Mouse (Mus musculus) myocyte (in vitro differentiated cells): ENCODE data around the gene Prrc2b. TPM values are rescaled to one million over a fixed set of nuclear protein-coding genes. Genes with fewer than 3 reads are reported as not detected.

Experiments
- H3K27me3 ChIP-seq: one replicate; pipeline ENCODE4 v1.6.1; 2011; ENCODE audit not compliant: control insufficient read depth, insufficient read depth, insufficient read length
- H3K36me3 ChIP-seq: one replicate; pipeline ENCODE4 v1.6.1; 2011; ENCODE audit not compliant: control insufficient read depth, insufficient read depth
- H3K4me2 ChIP-seq: one replicate; pipeline ENCODE4 v1.6.1; 2011; ENCODE audit warnings: low read depth, control low read depth
- H3K4me3 ChIP-seq: one replicate; pipeline ENCODE4 v1.5.1; 2011; ENCODE audit warnings: mild to moderate bottlenecking, control low read depth, moderate library complexity
- H3K79me2 ChIP-seq: one replicate; pipeline ENCODE4 v1.6.1; 2011; ENCODE audit not compliant: control insufficient read depth, insufficient read depth
- H3ac ChIP-seq: one replicate; pipeline ENCODE4 v1.6.1; 2011; ENCODE audit not compliant: control insufficient read depth, insufficient read length
- CEBPB ChIP-seq: IDR thresholded peaks from 2 replicates; pipeline ENCODE4 v1.6.1; 2011; ENCODE audit warnings: mild to moderate bottlenecking, moderate library complexity; ENCODE audit not compliant: poor library complexity, insufficient read depth, severe bottlenecking
- E2F4 ChIP-seq: IDR thresholded peaks from one replicate; pipeline ENCODE4 v1.6.1; 2011; ENCODE audit warnings: mild to moderate bottlenecking, control low read depth, moderate library complexity; ENCODE audit not compliant: insufficient read depth
- MAX ChIP-seq: IDR thresholded peaks from one replicate; pipeline ENCODE4 v1.6.1; 2011; ENCODE audit warnings: low read depth, mild to moderate bottlenecking, control low read depth
- MYOD1 ChIP-seq, 3 experiments: IDR thresholded peaks; one replicate each; pipeline ENCODE4 v1.6.1; 2011; ENCODE audit warnings: control low read depth in 2 of 3, low read depth in 2 of 3, mild to moderate bottlenecking in 2 of 3, moderate library complexity in 1 of 3; ENCODE audit not compliant: insufficient read length in 2 of 3, control insufficient read depth in 1 of 3
- MYOG ChIP-seq, 3 experiments: IDR thresholded peaks; one replicate each; pipeline ENCODE4 v1.6.1; 2011; ENCODE audit warnings: control low read depth in 2 of 3, low read depth in 2 of 3, mild to moderate bottlenecking in 2 of 3; ENCODE audit not compliant: insufficient read length in 2 of 3, control insufficient read depth in 1 of 3, insufficient read depth in 1 of 3
- POLR2A ChIP-seq: IDR thresholded peaks from one replicate; pipeline ENCODE4 v1.6.1; 2011; ENCODE audit warnings: low read depth, mild to moderate bottlenecking, control low read depth, moderate library complexity; ENCODE audit not compliant: insufficient read length
- POLR2AphosphoS2 ChIP-seq: IDR thresholded peaks from one replicate; pipeline ENCODE4 v1.6.1; 2011; ENCODE audit warnings: low read depth, control low read depth; ENCODE audit not compliant: insufficient read length
- REST ChIP-seq: IDR thresholded peaks from one replicate; pipeline ENCODE4 v1.6.1; 2011; ENCODE audit warnings: mild to moderate bottlenecking, control low read depth, moderate library complexity; ENCODE audit not compliant: insufficient read depth, insufficient read length
- SRF ChIP-seq: IDR thresholded peaks from one replicate; pipeline ENCODE4 v1.6.1; 2011; ENCODE audit warnings: low read depth; ENCODE audit not compliant: control insufficient read depth, insufficient read length
- TCF12 ChIP-seq: IDR thresholded peaks from one replicate; pipeline ENCODE4 v1.6.1; 2011; ENCODE audit warnings: mild to moderate bottlenecking, control low read depth; ENCODE audit not compliant: poor library complexity, insufficient read depth, severe bottlenecking
- TCF3 ChIP-seq: IDR thresholded peaks from one replicate; pipeline ENCODE4 v1.6.1; 2011; ENCODE audit warnings: low read depth, control low read depth; ENCODE audit not compliant: insufficient read length
- USF1 ChIP-seq: IDR thresholded peaks from one replicate; pipeline ENCODE4 v1.6.1; 2011; ENCODE audit warnings: low read depth, mild to moderate bottlenecking, control low read depth, moderate library complexity
- polyA plus RNA-seq: library from polyadenylated mRNA; unstranded; fragments of >200 nt; fragmentation: generic; extraction: Trizol; gene quantifications from one replicate; pipeline ENCODE4 v1.2.1, GENCODE M21; 2012; ENCODE audit warnings: missing spikeins

The Prrc2b gene
- polyA plus RNA-seq, 1 experiment = 76.2 TPM

GRCm38 (mm10) chr2:32175508-32175907, 24.6 kb downstream of the Prrc2b start:
- Histone ChIP-seq H3K27me3 (no peaks in the 10 kb centered on the region), H3K4me2 (peak overlapping the region; percentile 89), H3ac (peak overlapping the region; percentile 13), H3K36me3 (no peaks in the 10 kb centered on the region), H3K4me3 (no peak overlapping the region), H3K79me2 (peaks cover 91% of the 10 kb centered on the region)
- TF ChIP-seq MAX (no peak), TCF12 (no peak), E2F4 (no peak), POLR2A (no peak), SRF (no peak), POLR2AphosphoS2 (no peak), USF1 (no peak), REST (no peak), TCF3 (no peak), MYOG (IDR thresholded peaks at IDR 0.05; ENCODE audit: control insufficient read depth in 1 of 3, insufficient read depth in 1 of 3, insufficient read length in 2 of 3, low read depth in 2 of 3) (no peak), CEBPB (no peak), MYOD1 (IDR thresholded peaks at IDR 0.05; ENCODE audit: control insufficient read depth in 1 of 3, insufficient read length in 2 of 3, low read depth in 2 of 3) (no peak)

GRCm38 (mm10) chr2:32176848-32177247, 26.0 kb downstream of the Prrc2b start:
- no peak for TF ChIP-seq MYOD1 (IDR thresholded peaks at IDR 0.05; ENCODE audit: control insufficient read depth in 1 of 3, insufficient read length in 2 of 3, low read depth in 2 of 3)
- no peak for TF ChIP-seq SRF
- no peak for TF ChIP-seq E2F4
- H3K36me3 ChIP-seq = no peaks in the 10 kb centered on the region
- H3ac ChIP-seq = no peak overlapping the region
- no peak overlapping the region for H3K4me3 ChIP-seq
- no peaks in the 10 kb centered on the region for H3K27me3 ChIP-seq
- peaks cover 91% of the 10 kb centered on the region for H3K79me2 ChIP-seq
- peak overlapping the region; percentile 7 for H3K4me2 ChIP-seq

- Histone ChIP-seq H3K4me3 (no peak overlapping the region), H3ac (no peak overlapping the region), H3K79me2 (peaks cover 91% of the 10 kb centered on the region), H3K4me2 (peak overlapping the region; percentile 7), H3K27me3 (no peaks in the 10 kb centered on the region), H3K36me3 (no peaks in the 10 kb centered on the region)
- no peak for TF ChIP-seq E2F4
- TF ChIP-seq MAX = no peak
- no peak for TF ChIP-seq TCF3
- TF ChIP-seq TCF12 = no peak
- TF ChIP-seq POLR2AphosphoS2 = peak; percentile 18
- no peak for TF ChIP-seq SRF
- TF ChIP-seq CEBPB = no peak
- peak in 1 of 3 experiments; percentile 69 for TF ChIP-seq MYOD1 (IDR thresholded peaks at IDR 0.05; ENCODE audit: control insufficient read depth in 1 of 3, insufficient read length in 2 of 3, low read depth in 2 of 3)
- peak in 2 of 3 experiments; percentile 49 to 79 for TF ChIP-seq MYOG (IDR thresholded peaks at IDR 0.05; ENCODE audit: control insufficient read depth in 1 of 3, insufficient read depth in 1 of 3, insufficient read length in 2 of 3, low read depth in 2 of 3)
- no peak for TF ChIP-seq USF1
- no peak for TF ChIP-seq POLR2A
- TF ChIP-seq REST = no peak
Observed at GRCm38 (mm10) chr2:32177397-32178060, 26.6 kb downstream of the Prrc2b start.

GRCm38 (mm10) chr2:32179363-32179762, 28.5 kb downstream of the Prrc2b start:
- H3ac ChIP-seq = no peak overlapping the region
- H3K4me2 ChIP-seq = peak overlapping the region; percentile 56
- no peaks in the 10 kb centered on the region for H3K27me3 ChIP-seq
- no peak for TF ChIP-seq TCF3
- peak; percentile 43 for TF ChIP-seq TCF12
- TF ChIP-seq USF1 = no peak
- TF ChIP-seq SRF = peak; percentile 82
- peak in 2 of 3 experiments; percentile 50 to 58 for TF ChIP-seq MYOD1 (IDR thresholded peaks at IDR 0.05; ENCODE audit: control insufficient read depth in 1 of 3, insufficient read length in 2 of 3, low read depth in 2 of 3)
- peak; percentile 30 to 78 (median 40) for TF ChIP-seq MYOG (IDR thresholded peaks at IDR 0.05; ENCODE audit: control insufficient read depth in 1 of 3, insufficient read depth in 1 of 3, insufficient read length in 2 of 3, low read depth in 2 of 3)
- H3K4me3 ChIP-seq = no peak overlapping the region
- H3K36me3 ChIP-seq = no peaks in the 10 kb centered on the region
- H3K79me2 ChIP-seq = peaks cover 97% of the 10 kb centered on the region

- Histone ChIP-seq H3K79me2 (peaks cover 100% of the 10 kb centered on the region), H3ac (no peak overlapping the region), H3K4me2 (no peak overlapping the region), H3K36me3 (no peaks in the 10 kb centered on the region), H3K4me3 (no peak overlapping the region), H3K27me3 (no peaks in the 10 kb centered on the region)
- TF ChIP-seq MYOG (IDR thresholded peaks at IDR 0.05; ENCODE audit: control insufficient read depth in 1 of 3, insufficient read depth in 1 of 3, insufficient read length in 2 of 3, low read depth in 2 of 3) = no peak
- no peak for TF ChIP-seq POLR2AphosphoS2
- TF ChIP-seq CEBPB = no peak
- TF ChIP-seq MAX = no peak
Observed at GRCm38 (mm10) chr2:32180127-32180526, 29.2 kb downstream of the Prrc2b start.
